Mouse (Mus musculus): ENCODE data around the gene Creb5. TPM values are rescaled to one million over a fixed set of nuclear protein-coding genes. Genes with fewer than 3 reads are reported as not detected.

Gene Creb5
- total RNA-seq, 1 experiment, result 1.1 TPM

GRCm38 (mm10) chr6:53733999-53734398 is 446.9 kb downstream of the Creb5 start:
- Histone ChIP-seq H3K4me1 (ENCODE audit: control insufficient read depth in 2 of 2, insufficient read depth in 2 of 2, low read length in 2 of 2, poor library complexity in 1 of 2) (no peaks in the 10 kb centered on the region), H3K9me3 (ENCODE audit: control insufficient read depth, insufficient read depth, low read depth, low read length) (no peaks in the 10 kb centered on the region), H3K36me3 (ENCODE audit: control insufficient read depth, insufficient read depth, low read length, poor library complexity, severe bottlenecking) (no peaks in the 10 kb centered on the region), H3K9ac (ENCODE audit: insufficient read depth, low read depth, low read length, poor library complexity, severe bottlenecking) (no peak overlapping the region), H3K4me3 (ENCODE audit: insufficient read depth in 1 of 2, low read depth in 1 of 2, low read length in 2 of 2, poor library complexity in 1 of 2, severe bottlenecking in 1 of 2) (no peak overlapping the region), H3K27ac (ENCODE audit: insufficient read depth, low read depth, low read length, poor library complexity, severe bottlenecking) (no peak overlapping the region)
- in situ Hi-C loops (cut with MboI; ENCODE audit: low sequenced_read_pairs in 2 of 2, unreplicated experiment in 2 of 2), result no loop called here
- no peak for DNase-seq (ENCODE audit: low read depth, low spot score)
- TF ChIP-seq ZNF384 (IDR thresholded peaks at IDR 0.05; ENCODE audit: low read depth, low read length) (no peak), CHD2 (IDR thresholded peaks at IDR 0.05; ENCODE audit: low read depth, low read length) (no peak), MAFK (IDR thresholded peaks at IDR 0.05; ENCODE audit: insufficient read depth, low read depth, low read length) (no peak)

DNA sequence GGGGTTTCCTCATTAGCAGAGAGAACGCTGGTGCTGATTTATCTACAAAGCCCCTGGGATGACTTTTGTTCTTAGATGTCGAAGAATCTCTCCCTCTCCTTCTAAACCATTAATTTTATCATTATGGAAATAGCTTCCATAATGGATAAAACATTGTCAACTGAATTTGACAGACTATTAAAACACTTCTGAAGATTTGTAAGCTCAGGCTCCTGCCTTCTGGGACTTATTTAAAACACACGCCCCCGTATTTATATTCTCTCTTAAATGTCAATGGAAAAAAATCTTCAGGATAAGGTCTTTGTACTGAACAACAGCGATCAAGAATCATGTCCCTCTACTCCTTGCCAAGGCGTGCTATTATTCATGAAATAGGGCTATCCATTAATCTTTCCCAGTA is 448.6 kb downstream of the Creb5 start:
- Histone ChIP-seq H3K9ac (ENCODE audit: insufficient read depth, low read depth, low read length, poor library complexity, severe bottlenecking) (no peak overlapping the region), H3K36me3 (ENCODE audit: control insufficient read depth, insufficient read depth, low read length, poor library complexity, severe bottlenecking) (no peaks in the 10 kb centered on the region), H3K9me3 (ENCODE audit: control insufficient read depth, insufficient read depth, low read depth, low read length) (no peaks in the 10 kb centered on the region), H3K4me3 (ENCODE audit: insufficient read depth in 1 of 2, low read depth in 1 of 2, low read length in 2 of 2, poor library complexity in 1 of 2, severe bottlenecking in 1 of 2) (no peak overlapping the region), H3K27ac (ENCODE audit: insufficient read depth, low read depth, low read length, poor library complexity, severe bottlenecking) (no peak overlapping the region), H3K4me1 (ENCODE audit: control insufficient read depth in 2 of 2, insufficient read depth in 2 of 2, low read length in 2 of 2, poor library complexity in 1 of 2) (no peaks in the 10 kb centered on the region)
- no peak for DNase-seq (ENCODE audit: low read depth, low spot score)
- TF ChIP-seq ZC3H11A (IDR thresholded peaks at IDR 0.05; ENCODE audit: borderline replicate concordance, low read depth, low read length), result no peak
- no peak for TF ChIP-seq CHD2 (IDR thresholded peaks at IDR 0.05; ENCODE audit: low read depth, low read length)
- in situ Hi-C loops (cut with MboI; ENCODE audit: low sequenced_read_pairs in 2 of 2, unreplicated experiment in 2 of 2), result no loop called here

DNA sequence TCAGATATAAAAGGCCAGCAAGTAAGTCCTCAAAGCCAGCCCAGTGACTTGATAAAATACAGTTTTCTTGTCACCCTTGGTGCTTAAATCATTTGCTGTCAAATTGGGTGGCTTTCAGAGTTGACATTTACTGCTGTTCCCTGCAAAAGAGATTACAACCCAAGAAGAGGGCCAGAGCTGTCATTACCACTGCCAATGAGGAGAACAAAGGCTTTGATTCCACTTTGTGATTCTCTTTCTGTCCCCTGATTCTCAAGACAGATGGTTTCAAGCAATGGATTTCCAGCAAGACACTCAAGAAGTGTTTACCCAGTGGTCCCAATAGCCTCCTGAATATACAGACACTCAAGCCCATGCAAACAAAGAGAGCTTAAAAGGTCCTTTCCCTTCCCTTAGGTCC is 451.1 kb downstream of the Creb5 start:
- H3K9ac ChIP-seq (ENCODE audit: insufficient read depth, low read depth, low read length, poor library complexity, severe bottlenecking), result no peak overlapping the region
- no peaks in the 10 kb centered on the region for H3K36me3 ChIP-seq (ENCODE audit: control insufficient read depth, insufficient read depth, low read length, poor library complexity, severe bottlenecking)
- no peak overlapping the region for H3K4me3 ChIP-seq (ENCODE audit: insufficient read depth in 1 of 2, low read depth in 1 of 2, low read length in 2 of 2, poor library complexity in 1 of 2, severe bottlenecking in 1 of 2)
- no peaks in the 10 kb centered on the region for H3K9me3 ChIP-seq (ENCODE audit: control insufficient read depth, insufficient read depth, low read depth, low read length)
- no peak for DNase-seq (ENCODE audit: low read depth, low spot score)
- no peak overlapping the region for H3K27ac ChIP-seq (ENCODE audit: insufficient read depth, low read depth, low read length, poor library complexity, severe bottlenecking)
- in situ Hi-C loops (cut with MboI; ENCODE audit: low sequenced_read_pairs in 2 of 2, unreplicated experiment in 2 of 2), result no loop called here
- no peaks in the 10 kb centered on the region for H3K4me1 ChIP-seq (ENCODE audit: control insufficient read depth in 2 of 2, insufficient read depth in 2 of 2, low read length in 2 of 2, poor library complexity in 1 of 2)
- TF ChIP-seq CHD2 (IDR thresholded peaks at IDR 0.05; ENCODE audit: low read depth, low read length) (no peak), HCFC1 (IDR thresholded peaks at IDR 0.05; ENCODE audit: borderline replicate concordance, insufficient read depth, low read length) (no peak), ZC3H11A (IDR thresholded peaks at IDR 0.05; ENCODE audit: borderline replicate concordance, low read depth, low read length) (no peak), ZNF384 (IDR thresholded peaks at IDR 0.05; ENCODE audit: low read depth, low read length) (no peak), MAFK (IDR thresholded peaks at IDR 0.05; ENCODE audit: insufficient read depth, low read depth, low read length) (no peak)

DNA sequence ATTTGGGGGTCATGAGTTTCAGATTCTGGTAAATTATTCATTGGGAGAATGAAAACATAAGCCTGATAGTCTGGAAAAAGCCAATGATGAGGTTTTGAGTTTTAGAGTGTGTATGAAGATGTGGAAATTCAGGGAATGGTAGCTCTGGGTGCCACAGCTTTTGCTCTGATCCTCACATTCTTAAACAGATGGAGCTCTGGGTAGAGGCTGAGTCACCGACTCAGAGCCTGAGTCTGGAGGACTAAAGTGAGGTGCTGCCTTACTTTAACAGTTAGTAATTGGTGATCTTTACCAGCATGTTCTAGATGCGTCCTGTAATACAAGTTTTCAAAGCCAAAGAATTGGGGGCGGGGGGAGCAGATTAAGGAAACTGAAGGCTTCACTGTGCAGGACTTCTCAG is 454.2 kb downstream of the Creb5 start:
- no peaks in the 10 kb centered on the region for H3K36me3 ChIP-seq (ENCODE audit: control insufficient read depth, insufficient read depth, low read length, poor library complexity, severe bottlenecking)
- no peak for DNase-seq (ENCODE audit: low read depth, low spot score)
- H3K9ac ChIP-seq (ENCODE audit: insufficient read depth, low read depth, low read length, poor library complexity, severe bottlenecking), result no peak overlapping the region
- no peak overlapping the region for H3K4me3 ChIP-seq (ENCODE audit: insufficient read depth in 1 of 2, low read depth in 1 of 2, low read length in 2 of 2, poor library complexity in 1 of 2, severe bottlenecking in 1 of 2)
- no peak overlapping the region for H3K27ac ChIP-seq (ENCODE audit: insufficient read depth, low read depth, low read length, poor library complexity, severe bottlenecking)
- no peaks in the 10 kb centered on the region for H3K9me3 ChIP-seq (ENCODE audit: control insufficient read depth, insufficient read depth, low read depth, low read length)
- TF ChIP-seq ZC3H11A (IDR thresholded peaks at IDR 0.05; ENCODE audit: borderline replicate concordance, low read depth, low read length) (no peak), CHD2 (IDR thresholded peaks at IDR 0.05; ENCODE audit: low read depth, low read length) (no peak), MAFK (IDR thresholded peaks at IDR 0.05; ENCODE audit: insufficient read depth, low read depth, low read length) (no peak), ZNF384 (IDR thresholded peaks at IDR 0.05; ENCODE audit: low read depth, low read length) (no peak), HCFC1 (IDR thresholded peaks at IDR 0.05; ENCODE audit: borderline replicate concordance, insufficient read depth, low read length) (no peak)
- H3K4me1 ChIP-seq (ENCODE audit: control insufficient read depth in 2 of 2, insufficient read depth in 2 of 2, low read length in 2 of 2, poor library complexity in 1 of 2), result no peaks in the 10 kb centered on the region
- in situ Hi-C loops (cut with MboI; ENCODE audit: low sequenced_read_pairs in 2 of 2, unreplicated experiment in 2 of 2), result no loop called here

Other genes starting within 250 kb of the Creb5 start
- 0.74 and 1.2 TPM in 2 replicates for gene Jazf1, start 218.6 kb upstream of the Creb5 start, total RNA-seq (2012; rRNA removed)